Mouse (Mus musculus) megakaryocyte, embryonic 14.5 days (primary cell): Measurements from ENCODE around the gene Samd4b.

ENCODE experiments used
- FLI1 ChIP-seq: IDR thresholded peaks from 2 replicates; pipeline ENCODE4 v1.6.1; 2012; ENCODE audit warnings: low read length, inconsistent platforms, mixed read lengths
- GATA1 ChIP-seq: IDR thresholded peaks from 3 replicates; pipeline ENCODE4 v1.6.1; 2012; ENCODE audit warnings: mixed read lengths, low read length, inconsistent platforms, borderline replicate concordance

- no peak for TF ChIP-seq GATA1
- TF ChIP-seq FLI1, result no peak
Measured at GRCm38 (mm10) chr7:28460361-28460760, 137.6 kb downstream of the Samd4b start.
